Mouse (Mus musculus) left cerebral cortex, adult 8-10 months (tissue): ENCODE data around the gene Coro2a. TPM values are rescaled to one million over a fixed set of nuclear protein-coding genes. Genes with fewer than 3 reads are reported as not detected.
"Not testable (repeated sequence)": the region's sequence is repeated elsewhere in the genome, so short reads cannot be mapped to it uniquely, and the experiment has no call there.

Source experiments
- DNase-seq, 2 experiments: peaks; one replicate each; pipeline ENCODE4 v3.0.0; 2022; ENCODE audit warnings: low spot score in 2 of 2
- total RNA-seq, 4 experiments: library from RNA; stranded (reverse); gene quantifications; 2 replicates each; pipeline ENCODE4 v1.2.4; 2022

Coro2a gene
- total RNA-seq, 4 experiments from 2014 or later, result 23.3 to 26.7 (median 24.3) TPM

GRCm38 (mm10) chr4:46585041-46585810 is 16.8 kb downstream of the Coro2a start:
- peak in 1 of 2 experiments; percentile 3 for DNase-seq

DNA sequence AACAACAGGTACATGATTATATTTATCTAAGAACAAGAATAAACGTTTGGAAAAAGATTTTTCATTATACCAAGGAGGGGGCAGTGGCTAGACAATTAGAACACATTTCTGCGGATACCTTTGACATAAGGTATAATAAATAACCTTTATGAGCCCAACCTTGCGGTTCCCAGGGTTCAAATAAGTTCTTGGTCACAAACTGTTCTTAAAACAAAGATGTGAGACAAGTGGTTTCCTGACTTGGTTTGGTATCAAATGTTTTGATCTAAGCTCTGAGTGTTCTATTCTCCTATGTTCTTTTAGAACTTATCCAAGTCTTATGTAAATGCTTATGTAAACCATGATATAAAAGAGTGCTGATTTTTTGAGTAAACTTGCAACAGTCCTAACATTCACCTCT is 17.5 kb downstream of the Coro2a start:
- not testable (repeated sequence) for DNase-seq

DNA sequence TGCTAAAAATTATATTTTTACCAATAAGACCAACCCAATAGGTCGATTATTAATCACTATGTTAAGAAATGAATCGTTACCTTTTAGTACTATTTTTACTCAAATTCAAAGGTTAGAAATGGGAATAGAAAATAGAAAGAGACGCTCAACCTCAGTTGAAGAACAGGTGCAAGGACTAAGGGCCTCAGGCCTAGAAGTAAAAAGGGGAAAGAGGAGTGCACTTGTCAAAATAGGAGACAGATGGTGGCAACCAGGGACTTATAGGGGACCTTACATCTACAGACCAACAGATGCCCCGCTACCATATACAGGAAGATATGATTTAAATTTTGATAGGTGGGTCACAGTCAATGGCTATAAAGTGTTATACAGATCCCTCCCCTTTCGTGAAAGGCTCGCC is 17.9 kb downstream of the Coro2a start:
- not testable (repeated sequence) for DNase-seq

DNA sequence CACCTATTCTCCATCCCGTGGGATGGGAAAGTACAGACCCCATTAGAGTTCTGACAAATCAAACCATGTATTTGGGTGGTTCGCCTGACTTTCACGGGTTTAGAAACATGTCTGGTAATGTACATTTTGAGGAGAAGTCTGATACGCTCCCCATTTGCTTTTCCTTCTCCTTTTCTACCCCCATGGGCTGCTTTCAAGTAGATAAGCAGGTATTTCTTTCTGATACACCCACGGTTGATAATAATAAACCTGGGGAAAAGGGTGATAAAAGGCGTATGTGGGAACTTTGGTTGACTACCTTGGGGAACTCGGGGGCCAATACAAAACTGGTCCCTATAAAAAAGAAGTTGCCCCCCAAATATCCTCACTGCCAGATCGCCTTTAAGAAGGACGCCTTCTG is 20.0 kb downstream of the Coro2a start:
- not testable (repeated sequence) for DNase-seq

- DNase-seq, result not testable (repeated sequence)
Observed at GRCm38 (mm10) chr4:46581577-46581976, 20.4 kb downstream of the Coro2a start.

GRCm38 (mm10) chr4:46580799-46581243 is 21.2 kb downstream of the Coro2a start:
- DNase-seq, result not testable (repeated sequence)

- DNase-seq, result not testable (repeated sequence)
Observed at GRCm38 (mm10) chr4:46578796-46579346, 23.1 kb downstream of the Coro2a start.

- no peak for DNase-seq
Observed at GRCm38 (mm10) chr4:46578228-46578627, 23.8 kb downstream of the Coro2a start.

DNA sequence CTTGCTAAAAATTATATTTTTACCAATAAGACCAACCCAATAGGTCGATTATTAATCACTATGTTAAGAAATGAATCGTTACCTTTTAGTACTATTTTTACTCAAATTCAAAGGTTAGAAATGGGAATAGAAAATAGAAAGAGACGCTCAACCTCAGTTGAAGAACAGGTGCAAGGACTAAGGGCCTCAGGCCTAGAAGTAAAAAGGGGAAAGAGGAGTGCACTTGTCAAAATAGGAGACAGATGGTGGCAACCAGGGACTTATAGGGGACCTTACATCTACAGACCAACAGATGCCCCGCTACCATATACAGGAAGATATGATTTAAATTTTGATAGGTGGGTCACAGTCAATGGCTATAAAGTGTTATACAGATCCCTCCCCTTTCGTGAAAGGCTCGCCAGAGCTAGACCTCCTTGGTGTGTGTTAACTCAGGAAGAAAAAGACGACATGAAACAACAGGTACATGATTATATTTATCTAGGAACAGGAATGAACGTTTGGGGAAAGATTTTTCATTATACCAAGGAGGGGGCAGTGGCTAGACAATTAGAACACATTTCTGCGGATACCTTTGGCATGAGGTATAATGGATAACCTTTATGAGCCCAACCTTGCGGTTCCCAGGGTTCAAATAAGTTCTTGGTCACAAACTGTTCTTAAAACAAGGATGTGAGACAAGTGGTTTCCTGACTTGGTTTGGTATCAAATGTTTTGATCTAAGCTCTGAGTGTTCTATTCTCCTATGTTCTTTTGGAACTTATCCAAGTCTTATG is 26.3 kb downstream of the Coro2a start:
- not testable (repeated sequence) for DNase-seq

DNA sequence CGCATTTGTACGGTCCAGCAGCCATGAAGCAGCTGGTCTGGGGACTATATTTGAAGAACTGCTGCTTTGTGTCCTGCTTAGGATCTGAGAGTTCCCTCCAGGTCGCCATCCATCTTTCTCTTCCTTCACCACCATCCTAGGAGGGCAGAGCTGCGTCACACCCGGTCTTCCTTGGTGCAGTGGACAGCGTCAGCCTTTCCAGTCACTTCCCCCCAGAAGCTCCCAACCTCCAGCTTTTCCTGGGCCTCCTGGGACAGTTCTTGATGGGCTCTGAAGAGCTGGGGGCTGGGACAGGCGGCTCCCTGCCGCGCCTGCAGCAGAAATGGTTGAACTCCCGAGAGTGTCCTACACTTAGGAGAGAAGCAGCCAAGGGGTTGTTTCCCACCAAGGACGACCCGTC is 27.2 kb downstream of the Coro2a start:
- no peak for DNase-seq

DNA sequence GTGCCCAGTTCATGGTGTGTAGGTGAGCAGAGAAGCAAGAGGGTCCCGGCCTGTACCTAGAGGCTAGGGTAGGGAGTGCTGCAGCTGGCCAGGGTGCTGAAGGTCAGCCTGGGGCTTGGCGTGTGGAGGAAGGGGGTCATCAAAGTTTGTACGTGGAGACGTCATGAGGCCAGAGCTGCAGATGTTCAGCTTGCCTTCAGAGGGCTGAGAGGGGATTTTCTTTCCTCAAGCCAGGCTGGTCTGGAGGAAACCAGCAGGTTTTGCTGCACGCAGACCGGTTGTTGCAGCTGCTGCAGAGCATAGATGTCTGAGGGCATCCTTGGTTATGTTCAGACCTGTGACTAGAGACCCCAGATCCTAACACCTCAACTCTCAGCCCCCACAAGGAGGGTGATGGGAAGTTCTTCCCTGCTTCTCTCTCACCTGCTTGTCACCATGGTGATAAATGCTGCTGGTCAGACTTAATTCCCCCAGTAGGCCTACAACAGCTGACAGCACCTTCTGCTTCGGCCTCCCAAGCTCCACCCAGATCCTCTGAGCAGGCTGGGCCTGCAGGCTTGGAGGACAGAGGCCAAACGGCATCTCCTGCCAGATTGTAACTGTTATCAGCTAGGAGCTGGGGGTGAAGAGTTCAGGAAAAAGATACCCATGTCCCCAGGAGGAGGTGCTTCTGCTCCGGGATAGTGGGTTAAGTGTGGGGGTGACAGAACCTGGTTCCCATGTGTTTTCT is 27.8 kb downstream of the Coro2a start:
- no peak for DNase-seq

- DNase-seq, result no peak
Observed at GRCm38 (mm10) chr4:46572616-46573015, 29.4 kb downstream of the Coro2a start.

DNA sequence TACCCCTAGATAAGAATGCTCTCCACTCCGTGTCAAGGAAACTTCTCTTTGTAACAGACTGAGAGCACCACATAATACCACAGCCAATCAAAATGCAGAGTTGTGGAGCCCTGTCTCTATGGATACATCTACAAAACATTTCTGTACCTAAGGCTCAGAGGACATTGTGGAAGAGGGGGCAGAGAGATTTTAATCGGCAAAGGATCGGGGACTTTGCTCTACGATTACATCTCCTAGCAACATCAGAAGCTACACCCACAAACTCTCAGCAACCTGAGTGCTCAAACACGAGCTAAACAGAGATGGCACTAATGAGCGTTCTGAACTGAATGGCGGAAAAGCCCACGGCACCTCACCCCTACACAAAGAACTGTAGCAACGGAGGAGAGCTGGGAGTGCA is 30.3 kb downstream of the Coro2a start:
- DNase-seq, result no peak

- DNase-seq, result no peak
Observed at GRCm38 (mm10) chr4:46569671-46570070, 32.3 kb downstream of the Coro2a start.

DNA sequence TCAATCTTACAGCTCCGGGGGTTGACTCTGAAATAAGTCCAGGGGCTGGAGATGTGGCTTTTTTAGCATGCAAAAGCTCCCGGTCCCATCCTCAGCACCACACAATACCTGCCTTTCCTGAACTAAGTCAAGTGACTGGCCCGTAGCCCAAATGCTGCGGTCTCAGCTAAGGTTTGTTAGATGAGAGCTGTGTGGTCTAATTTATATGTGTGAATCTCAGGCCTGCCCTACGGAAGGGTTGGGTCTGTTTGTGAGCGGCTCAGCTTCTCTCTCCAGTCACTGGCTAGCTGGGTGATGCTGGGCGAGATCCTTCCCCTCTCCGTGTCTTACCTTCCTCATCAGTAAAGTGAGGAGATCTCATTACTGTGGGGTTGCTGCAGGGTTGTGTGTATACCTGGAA is 33.8 kb downstream of the Coro2a start:
- DNase-seq, result no peak

- DNase-seq, result no peak
Observed at GRCm38 (mm10) chr4:46566931-46567671, 34.9 kb downstream of the Coro2a start.

GRCm38 (mm10) chr4:46565393-46565955 is 36.5 kb downstream of the Coro2a start:
- DNase-seq, result no peak

GRCm38 (mm10) chr4:46564247-46564646 is 37.8 kb downstream of the Coro2a start:
- no peak for DNase-seq

GRCm38 (mm10) chr4:46563847-46564246 is 38.2 kb downstream of the Coro2a start:
- no peak for DNase-seq

- no peak for DNase-seq
Observed at GRCm38 (mm10) chr4:46562841-46563240, 39.2 kb downstream of the Coro2a start.
